Mouse (Mus musculus): Measurements from ENCODE around the gene Lst1. TPM values are rescaled to one million over a fixed set of nuclear protein-coding genes. Genes with fewer than 3 reads are reported as not detected.
"Not testable (repeated sequence)": the region's sequence is repeated elsewhere in the genome, so short reads cannot be mapped to it uniquely, and the experiment has no call there.

Lst1 gene
- polyA plus RNA-seq (2012; ENCODE audit: insufficient read depth, low replicate concordance): 5.9 and 24.8 TPM in 2 replicates

DNA sequence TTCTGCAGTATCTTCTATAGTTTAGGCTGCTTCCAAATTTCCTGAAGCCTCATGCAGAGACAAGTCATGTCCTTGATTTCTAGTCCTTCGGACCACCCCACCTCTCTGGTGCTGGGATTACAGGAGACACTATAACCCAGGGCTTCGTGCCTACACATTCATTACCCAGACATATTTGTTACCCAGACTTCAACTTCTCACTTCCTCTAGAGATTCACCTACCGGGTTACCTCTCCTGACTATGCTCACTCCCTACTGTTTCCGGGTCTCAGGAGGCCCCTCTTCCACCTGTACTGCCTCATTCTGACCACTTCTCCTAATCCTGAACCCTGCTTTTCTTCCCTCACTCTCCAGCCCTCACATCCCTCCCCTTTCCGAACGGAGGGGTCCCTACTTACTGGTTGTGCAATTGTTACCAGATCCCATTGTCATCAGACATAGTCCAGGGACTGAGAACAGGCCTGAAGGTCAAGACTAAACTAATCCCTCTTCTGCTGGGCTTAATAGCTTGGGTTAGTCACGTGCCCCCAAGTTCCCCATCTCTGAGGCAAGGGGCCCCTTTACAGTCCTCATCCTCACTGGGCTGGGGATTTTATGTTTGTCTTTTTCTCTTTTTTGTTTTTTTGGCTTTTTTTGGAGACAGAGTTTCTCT is at the start of gene Lst1:
Gene Lst1 (minus strand): TSS at position 481 of the 652 bp plus-strand sequence.
- no peaks in the 10 kb centered on the region for H3K27me3 ChIP-seq (replicated peaks)
- peak within 1 kb of the TSS; percentile 87 for H3K4me3 ChIP-seq (replicated peaks)
- no peaks in the 10 kb centered on the region for H3K9me3 ChIP-seq
- H3K36me3 ChIP-seq (replicated peaks; ENCODE audit: low read length): peaks cover 19% of the 10 kb centered on the region
- H3K4me1 ChIP-seq: peaks cover 80% of the 10 kb centered on the region
- TF ChIP-seq FLI1 (IDR thresholded peaks at IDR 0.05; ENCODE audit: low read length): no peak
- TF ChIP-seq GATA1 (IDR thresholded peaks at IDR 0.05; ENCODE audit: borderline replicate concordance, low read length): no peak

DNA sequence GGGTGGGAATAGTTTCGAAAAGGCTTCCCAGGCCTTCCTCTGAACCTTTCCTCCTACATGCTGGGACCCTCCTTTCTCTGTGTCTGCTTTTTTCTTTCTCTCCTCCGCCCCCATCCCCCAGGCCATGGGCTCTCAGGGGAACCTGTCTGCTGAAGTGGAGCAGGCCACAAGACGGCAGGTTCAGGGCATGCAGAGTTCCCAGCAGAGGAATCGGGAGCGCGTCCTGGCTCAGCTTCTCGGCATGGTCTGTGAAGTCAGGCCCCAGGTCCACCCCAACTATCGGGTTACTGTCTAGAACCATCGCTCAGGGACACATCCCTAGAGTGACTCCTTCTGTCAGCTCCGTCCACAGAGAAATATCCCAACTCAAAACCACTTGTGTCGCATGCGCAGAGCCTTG is 49.3 kb upstream of the Lst1 start:
- peaks cover 27% of the 10 kb centered on the region for H3K36me3 ChIP-seq (replicated peaks; ENCODE audit: low read length)
- TF ChIP-seq FLI1 (IDR thresholded peaks at IDR 0.05; ENCODE audit: low read length): no peak
- TF ChIP-seq GATA1 (IDR thresholded peaks at IDR 0.05; ENCODE audit: borderline replicate concordance, low read length): no peak
- H3K4me3 ChIP-seq (replicated peaks): no peak overlapping the region
- H3K9me3 ChIP-seq: no peaks in the 10 kb centered on the region
- no peaks in the 10 kb centered on the region for H3K27me3 ChIP-seq (replicated peaks)
- H3K4me1 ChIP-seq: peaks cover 60% of the 10 kb centered on the region

DNA sequence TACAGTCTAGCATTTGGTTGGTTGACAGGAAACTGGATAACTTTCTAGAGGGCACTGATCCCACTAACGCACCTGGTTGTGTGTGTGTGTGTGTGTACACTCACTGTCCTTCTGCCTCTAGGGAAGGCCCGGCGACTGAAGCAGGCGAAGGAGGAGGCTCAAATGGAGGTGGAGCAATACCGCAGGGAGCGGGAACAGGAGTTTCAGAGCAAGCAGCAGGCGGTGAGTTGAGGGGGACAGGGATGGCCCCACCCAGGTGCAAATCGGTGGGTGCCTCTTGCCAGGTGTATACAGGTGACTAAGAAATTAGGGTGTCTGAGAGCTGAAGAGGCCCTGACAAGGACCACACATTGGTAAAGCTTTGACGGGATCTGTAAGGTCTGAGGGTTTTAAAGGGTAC is 48.8 kb upstream of the Lst1 start:
- Histone ChIP-seq H3K27me3 (replicated peaks) (no peaks in the 10 kb centered on the region), H3K36me3 (replicated peaks; ENCODE audit: low read length) (peaks cover 32% of the 10 kb centered on the region), H3K4me3 (replicated peaks) (no peak overlapping the region), H3K9me3 (no peaks in the 10 kb centered on the region), H3K4me1 (peaks cover 65% of the 10 kb centered on the region)
- TF ChIP-seq FLI1 (IDR thresholded peaks at IDR 0.05; ENCODE audit: low read length) (no peak), GATA1 (IDR thresholded peaks at IDR 0.05; ENCODE audit: borderline replicate concordance, low read length) (no peak)

DNA sequence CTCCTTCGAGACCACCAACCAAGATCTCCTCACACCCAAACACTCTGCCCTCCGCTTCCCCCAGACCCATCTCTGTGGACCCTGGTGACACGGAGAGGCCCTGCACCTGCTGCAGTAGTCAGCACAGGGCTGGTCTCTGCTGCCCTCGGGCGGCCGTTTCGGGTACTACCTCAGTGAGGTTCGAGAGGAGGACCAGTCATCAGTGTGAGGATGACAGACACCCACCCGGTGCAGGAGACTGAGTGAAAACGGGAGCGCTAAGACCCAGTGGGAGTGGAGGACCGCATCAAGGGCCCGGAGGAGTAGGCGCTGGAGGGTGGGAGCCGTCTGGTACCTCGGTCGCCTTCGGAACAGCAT is 48.1 kb upstream of the Lst1 start:
- no peak for TF ChIP-seq GATA1 (IDR thresholded peaks at IDR 0.05; ENCODE audit: borderline replicate concordance, low read length)
- TF ChIP-seq FLI1 (IDR thresholded peaks at IDR 0.05; ENCODE audit: low read length): no peak
- peaks cover 36% of the 10 kb centered on the region for H3K36me3 ChIP-seq (replicated peaks; ENCODE audit: low read length)
- no peaks in the 10 kb centered on the region for H3K9me3 ChIP-seq
- peaks cover 72% of the 10 kb centered on the region for H3K4me1 ChIP-seq
- H3K4me3 ChIP-seq (replicated peaks): peak overlapping the region; percentile 99
- no peaks in the 10 kb centered on the region for H3K27me3 ChIP-seq (replicated peaks)

DNA sequence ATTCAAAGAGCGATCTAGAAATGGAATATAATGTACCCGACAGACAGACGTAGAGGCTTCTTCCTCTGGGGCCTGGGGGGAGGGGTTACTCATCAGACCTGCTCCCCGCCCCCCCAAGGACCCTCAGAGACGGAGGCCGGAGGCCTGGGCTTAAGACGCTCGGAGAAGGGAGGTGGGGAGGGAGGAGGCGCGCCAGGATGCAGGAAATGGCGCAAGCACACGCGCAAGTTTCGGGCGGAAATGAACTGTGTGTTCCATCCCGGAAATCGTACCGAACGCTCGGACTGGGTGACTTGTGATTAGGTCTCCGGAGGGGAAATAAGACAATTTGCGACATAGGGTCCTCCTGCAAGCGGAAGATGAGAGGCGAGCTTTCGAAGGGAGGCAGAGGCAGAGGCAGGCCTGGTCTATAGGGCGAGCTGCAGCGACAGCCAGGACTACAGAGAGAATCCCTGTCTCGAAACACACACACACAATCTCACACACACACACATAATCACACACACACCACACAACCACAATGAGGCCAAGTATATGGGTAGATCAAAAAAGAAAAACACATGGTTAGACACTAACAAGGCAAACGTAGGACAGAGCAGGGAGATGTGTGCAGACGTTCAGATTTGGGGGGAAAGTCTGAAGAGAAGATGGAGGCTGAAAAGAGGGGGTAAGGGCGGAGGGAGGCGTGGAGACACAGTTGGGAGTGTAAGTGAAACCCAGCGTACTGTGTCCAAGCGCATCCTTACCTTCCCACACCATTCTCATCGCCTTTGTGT is 47.6 kb upstream of the Lst1 start, which contains the start of gene Nfkbil1:
Gene Nfkbil1 (minus strand): TSS at position 179 of the 776 bp plus-strand sequence.
- TF ChIP-seq GATA1 (IDR thresholded peaks at IDR 0.05; ENCODE audit: borderline replicate concordance, low read length) (no peak), FLI1 (IDR thresholded peaks at IDR 0.05; ENCODE audit: low read length) (peak; percentile 50; the same call in 1 of the 2 replicates)
- Histone ChIP-seq H3K9me3 (no peaks in the 10 kb centered on the region), H3K4me1 (peaks cover 74% of the 10 kb centered on the region), H3K36me3 (replicated peaks; ENCODE audit: low read length) (peaks cover 41% of the 10 kb centered on the region), H3K4me3 (replicated peaks) (peak within 1 kb of the TSS; percentile 99), H3K27me3 (replicated peaks) (no peaks in the 10 kb centered on the region)

DNA sequence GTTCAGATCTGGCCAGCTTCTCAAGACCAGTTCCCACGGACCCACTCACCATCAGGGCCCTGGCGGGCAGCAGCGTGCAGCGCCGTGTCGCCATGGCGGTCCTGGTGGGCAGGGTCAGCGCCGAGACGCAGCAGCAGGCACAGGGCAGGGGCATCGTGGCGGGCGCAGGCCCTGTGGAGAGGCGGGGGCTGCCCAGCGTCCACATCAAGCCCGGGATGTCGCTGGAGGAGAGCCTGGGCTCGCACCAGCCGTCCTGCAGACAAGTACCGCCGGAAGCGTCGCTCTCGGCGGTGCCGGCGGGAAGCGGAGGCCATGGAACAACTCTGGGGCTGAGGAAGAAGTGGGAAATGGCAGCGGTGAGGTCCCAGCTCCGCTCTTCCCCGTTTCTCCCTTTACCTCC is 46.7 kb upstream of the Lst1 start:
- H3K9me3 ChIP-seq: no peaks in the 10 kb centered on the region
- peaks cover 48% of the 10 kb centered on the region for H3K36me3 ChIP-seq (replicated peaks; ENCODE audit: low read length)
- peaks cover 71% of the 10 kb centered on the region for H3K4me1 ChIP-seq
- TF ChIP-seq GATA1 (IDR thresholded peaks at IDR 0.05; ENCODE audit: borderline replicate concordance, low read length) (no peak), FLI1 (IDR thresholded peaks at IDR 0.05; ENCODE audit: low read length) (no peak)
- H3K27me3 ChIP-seq (replicated peaks): no peaks in the 10 kb centered on the region
- H3K4me3 ChIP-seq (replicated peaks): peak overlapping the region; percentile 99

DNA sequence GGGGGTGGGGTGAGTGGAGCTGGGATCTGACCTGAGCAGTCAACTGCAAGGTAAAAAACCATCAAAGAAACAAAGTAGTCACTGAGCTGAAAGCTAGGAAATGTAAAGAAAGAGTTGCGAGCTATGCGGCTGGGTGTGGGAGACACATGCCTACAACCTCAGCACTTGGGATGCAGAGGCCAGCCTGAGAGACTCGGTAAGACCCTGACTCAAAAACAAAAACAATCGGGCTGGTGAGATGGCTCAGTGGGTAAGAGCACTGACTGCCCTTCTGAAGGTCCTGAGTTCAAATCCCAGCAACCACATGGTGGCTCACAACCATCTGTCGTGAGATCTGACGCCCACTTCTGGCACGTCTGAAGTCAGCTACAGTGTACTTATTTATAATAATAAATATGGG is 45.9 kb upstream of the Lst1 start:
- Histone ChIP-seq H3K36me3 (replicated peaks; ENCODE audit: low read length) (peaks cover 57% of the 10 kb centered on the region), H3K4me3 (replicated peaks) (peak overlapping the region; percentile 99), H3K4me1 (peaks cover 74% of the 10 kb centered on the region)
- not testable (repeated sequence) for H3K9me3 ChIP-seq; H3K27me3 ChIP-seq (replicated peaks)

DNA sequence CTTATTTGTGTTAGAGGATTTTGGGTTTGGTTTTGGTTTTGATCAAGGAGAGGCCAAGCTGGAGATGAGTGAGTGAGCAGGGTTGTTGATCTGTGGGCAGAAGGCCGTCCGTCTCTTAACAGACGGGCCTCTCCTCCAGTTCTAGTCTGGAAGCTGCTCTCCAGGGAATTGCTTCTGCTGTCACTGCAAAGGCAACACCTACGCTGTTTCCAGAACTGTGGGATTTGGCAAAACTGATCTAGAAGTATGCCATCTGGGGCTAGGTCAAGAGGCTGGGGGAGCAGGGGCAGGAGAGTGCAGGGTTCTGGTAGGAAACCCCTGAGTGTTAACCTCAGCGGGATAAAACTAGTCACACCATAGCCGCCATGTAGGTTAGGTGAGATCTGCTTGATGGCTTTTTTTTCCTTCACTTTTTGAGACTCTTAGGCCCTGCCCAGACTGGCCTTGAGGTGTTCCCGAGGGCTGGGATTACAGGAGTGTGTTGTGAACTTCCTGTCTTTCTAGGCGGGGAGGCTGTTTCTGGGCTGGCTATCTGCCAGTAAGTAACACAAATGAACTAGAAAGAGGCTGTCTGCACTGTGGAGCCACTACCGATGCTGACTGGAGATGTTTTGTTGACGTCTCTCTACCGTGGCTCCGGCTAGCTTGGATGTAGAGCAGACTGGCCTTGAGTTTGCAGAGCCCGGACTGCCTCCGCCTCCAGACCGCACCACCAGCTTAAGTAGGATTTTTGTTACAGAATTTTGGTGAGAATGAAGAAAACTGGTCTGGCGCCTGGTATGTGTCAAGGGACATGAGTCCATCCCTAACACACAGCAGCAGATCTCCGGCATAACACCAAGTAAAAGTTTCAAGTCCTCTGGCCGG is 45.1 kb upstream of the Lst1 start, which contains the start of gene Atp6v1g2:
Gene Atp6v1g2 (plus strand): TSS at position 547 of the 867 bp plus-strand sequence.
- H3K27me3 ChIP-seq (replicated peaks): no peaks in the 10 kb centered on the region
- peaks cover 72% of the 10 kb centered on the region for H3K4me1 ChIP-seq
- peak within 1 kb of the TSS; percentile 99 for H3K4me3 ChIP-seq (replicated peaks)
- TF ChIP-seq FLI1 (IDR thresholded peaks at IDR 0.05; ENCODE audit: low read length): no peak
- no peak for TF ChIP-seq GATA1 (IDR thresholded peaks at IDR 0.05; ENCODE audit: borderline replicate concordance, low read length)
- peaks cover 64% of the 10 kb centered on the region for H3K36me3 ChIP-seq (replicated peaks; ENCODE audit: low read length)
- no peaks in the 10 kb centered on the region for H3K9me3 ChIP-seq

DNA sequence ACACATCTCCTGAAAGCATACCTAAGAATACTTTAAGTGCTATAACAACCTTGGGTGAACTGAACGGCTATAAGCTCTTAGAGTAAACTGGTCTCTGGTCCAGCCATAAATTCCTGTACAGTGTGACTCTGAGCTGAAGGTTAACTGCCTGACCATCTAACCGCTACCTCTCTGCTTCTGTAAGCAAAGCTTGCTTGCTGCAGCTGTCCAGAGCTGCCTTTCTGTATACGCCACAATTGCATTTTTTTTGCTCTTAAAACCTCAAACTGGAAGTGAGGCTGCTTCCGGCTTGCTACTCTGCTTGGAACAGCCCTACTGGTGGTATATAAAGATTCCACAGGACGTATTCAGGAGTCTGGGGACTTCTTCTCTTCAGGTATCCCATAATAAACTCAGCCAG is 44.4 kb upstream of the Lst1 start:
- peak overlapping the region; percentile 84 for H3K4me3 ChIP-seq (replicated peaks)
- no peaks in the 10 kb centered on the region for H3K27me3 ChIP-seq (replicated peaks)
- peaks cover 66% of the 10 kb centered on the region for H3K36me3 ChIP-seq (replicated peaks; ENCODE audit: low read length)
- H3K9me3 ChIP-seq: no peaks in the 10 kb centered on the region
- no peak for TF ChIP-seq GATA1 (IDR thresholded peaks at IDR 0.05; ENCODE audit: borderline replicate concordance, low read length)
- TF ChIP-seq FLI1 (IDR thresholded peaks at IDR 0.05; ENCODE audit: low read length): no peak
- peaks cover 79% of the 10 kb centered on the region for H3K4me1 ChIP-seq

All from megakaryocyte, embryonic 14.5 days (primary cell).